20 mouse cellular contexts compared by ENCODE assay signal in genomic region chr16:94044996-94045395, GRCm38 (mm10). TPM values are rescaled to one million over a fixed set of nuclear protein-coding genes. Genes with fewer than 3 reads are reported as not detected.
A peak's percentile ranks its signal among the peaks of the same experiment; 100 is the strongest.
DNase-seq lines count a peak whose midpoint lies in the region; TF ChIP-seq lines count a peak whose summit lies in the region.
"Had no signal": no experiment of that assay in that cellular context is flagged by ENCODE, and none has a peak within 500 bp of the region (broad histone marks: within the 10 kb centered on the region; RNA-seq: fewer than 3 reads in every experiment).

No protein-coding gene starts in this region.

- no peaks in the 10 kb centered on the region for H3K79me2 ChIP-seq in CH12.LX (replicated peaks; ENCODE audit: control insufficient read depth, extremely low read depth, insufficient read depth, poor library complexity, severe bottlenecking)

- 54% methylated on average over 7 of the region's 7 CpGs for WGBS in thymus, adult 2 months

- dilution Hi-C loops in CH12.LX (cut with MboI; ENCODE audit: extremely low pct_ligation_motif_present, extremely low pct_unique_long_range_greater_than_20kb, low sequenced_read_pairs) = no loop called here

- H3K4me2 ChIP-seq in CH12.LX (ENCODE audit: insufficient read depth, low read depth, poor library complexity, severe bottlenecking) = no peak overlapping the region
- H3K4me2 ChIP-seq: heart, embryonic 15.5 days; hindbrain, embryonic 12.5 days; limb, embryonic 12.5 days had no signal

- no peaks in the 10 kb centered on the region for H3K36me3 ChIP-seq in CH12.LX (replicated peaks in 1 of 2; ENCODE audit: control insufficient read depth in 1 of 2, insufficient read depth in 1 of 2, low read length in 1 of 2)
- H3K36me3 ChIP-seq in thymus, adult 2 months (ENCODE audit: control insufficient read depth, insufficient read depth, low read length) = no peaks in the 10 kb centered on the region
- H3K36me3 ChIP-seq: forebrain, embryonic 10.5 days; heart, embryonic 15.5 days; hindbrain, embryonic 12.5 days; limb, embryonic 12.5 days had no signal

- peak; percentile 40 for DNase-seq in embryo, embryonic 10.5 days (ENCODE audit: low spot score)
- DNase-seq in embryo, embryonic 11 days = no peak
- DNase-seq in layer of hippocampus, adult 18-20 months (ENCODE audit: low spot score in 2 of 2) = peak; percentile 25 to 67
- DNase-seq in layer of hippocampus, postnatal 25 days (ENCODE audit: extremely low spot score in 1 of 2, low spot score in 1 of 2) = no peak
- DNase-seq in CH12.LX (ENCODE audit: extremely low read depth) = peak; percentile 44
- peak; percentile 12 to 32 for DNase-seq in layer of hippocampus, postnatal 36 days
- no peak for DNase-seq in kidney, adult 9 months
- DNase-seq in thymus, adult 2 months = no peak
- DNase-seq: cerebellum, adult 11-12 months; kidney, adult 8-10 months; lung, adult 18-20 months; thymus, adult 18-20 months had no signal

- H3K4me3 ChIP-seq in CH12.LX (replicated peaks in 1 of 3; ENCODE audit: low read depth in 2 of 3, low read length in 2 of 3, poor library complexity in 1 of 3) = no peak overlapping the region
- no peak overlapping the region for H3K4me3 ChIP-seq in thymus, adult 2 months (ENCODE audit: control insufficient read depth, insufficient read depth, low read length)
- H3K4me3 ChIP-seq: forebrain, embryonic 10.5 days; heart, embryonic 15.5 days; hindbrain, embryonic 12.5 days; limb, embryonic 12.5 days had no signal

- TF ChIP-seq CTCF in CH12.LX (conservative IDR thresholded peaks at IDR 0.05 in 1 of 2, IDR thresholded peaks at IDR 0.05 in 1 of 2; ENCODE audit: low read depth in 2 of 2, low read length in 2 of 2) = peak in 1 of 2 experiments; percentile 68; a peak in 2 of 4 replicates
- no peak for TF ChIP-seq CTCF in thymus, adult 2 months (IDR thresholded peaks at IDR 0.05; ENCODE audit: borderline replicate concordance, control insufficient read depth, extremely low read depth, insufficient read depth, low read length, poor library complexity)

- H3K9me3 ChIP-seq in CH12.LX (replicated peaks; ENCODE audit: low read length) = no peaks in the 10 kb centered on the region
- H3K9me3 ChIP-seq: forebrain, embryonic 10.5 days; heart, embryonic 15.5 days; hindbrain, embryonic 12.5 days; limb, embryonic 12.5 days had no signal

- TF ChIP-seq RAD21 in CH12.LX (IDR thresholded peaks at IDR 0.05; ENCODE audit: low read depth, low read length) = peak; percentile 69

- no peaks in the 10 kb centered on the region for H3K27me3 ChIP-seq in CH12.LX (replicated peaks)
- H3K27me3 ChIP-seq in thymus, adult 2 months (ENCODE audit: control insufficient read depth, insufficient read depth, low read length) = peaks cover 2% of the 10 kb centered on the region; the same call in 1 of the 2 replicates

- TF ChIP-seq EP300 in CH12.LX (IDR thresholded peaks at IDR 0.05; ENCODE audit: low read length) = no peak

- H3K4me1 ChIP-seq in CH12.LX (ENCODE audit: control insufficient read depth in 1 of 2, insufficient read depth in 2 of 2) = peaks cover 9 to 29% of the 10 kb centered on the region in 2 experiments
- H3K4me1 ChIP-seq in thymus, adult 2 months (replicated peaks; ENCODE audit: control insufficient read depth, insufficient read depth, low read length) = no peaks in the 10 kb centered on the region

- no peak for TF ChIP-seq POLR2A in CH12.LX (IDR thresholded peaks at IDR 0.05; ENCODE audit: low read depth, low read length)
- no peak for TF ChIP-seq POLR2A in thymus, adult 2 months (IDR thresholded peaks at IDR 0.05; ENCODE audit: control insufficient read depth, extremely low read depth, insufficient read depth, low read length, poor library complexity)

- no peak overlapping the region for H3K9ac ChIP-seq in CH12.LX (ENCODE audit: insufficient read depth, low read depth)
- H3K9ac ChIP-seq: heart, embryonic 15.5 days; hindbrain, embryonic 12.5 days; limb, embryonic 12.5 days had no signal

- no peak overlapping the region for H3K27ac ChIP-seq in CH12.LX (ENCODE audit: insufficient read depth, low read depth)
- H3K27ac ChIP-seq in thymus, adult 2 months (ENCODE audit: control insufficient read depth, insufficient read depth, low read length) = no peak overlapping the region
- H3K27ac ChIP-seq: forebrain, embryonic 10.5 days; heart, embryonic 15.5 days; hindbrain, embryonic 12.5 days; limb, embryonic 12.5 days had no signal

- in situ Hi-C loops in CH12.LX (cut with MboI; ENCODE audit: low pct_ligation_motif_present, low pct_unique_long_range_greater_than_20kb, low sequenced_read_pairs) = no loop called here

TF ChIP-seq in CH12.LX, 34 proteins besides CTCF, POLR2A, EP300 and RAD21:
- TF ChIP-seq SMC3 (IDR thresholded peaks at IDR 0.05; ENCODE audit: low read depth, low read length) = peak; percentile 61
- 0 out of 2 replicates have a peak, but pooled peaks have one; percentile 11 for TF ChIP-seq NELFE (IDR thresholded peaks at IDR 0.05; ENCODE audit: low read depth, low read length)
- no peak for TF ChIP-seq PAX5 (IDR thresholded peaks at IDR 0.05; ENCODE audit: low read length)
- TF ChIP-seq MYC (IDR thresholded peaks at IDR 0.05; ENCODE audit: low read depth, low read length) = no peak
- TF ChIP-seq BHLHE40 (IDR thresholded peaks at IDR 0.05; ENCODE audit: low read depth, low read length) = no peak
- no peak for TF ChIP-seq ZMIZ1 (IDR thresholded peaks at IDR 0.05; ENCODE audit: low read depth, low read length)
- TF ChIP-seq MAX (IDR thresholded peaks at IDR 0.05; ENCODE audit: low read length) = no peak; the same call in 1 of the 2 replicates
- no peak for TF ChIP-seq HCFC1 (IDR thresholded peaks at IDR 0.05; ENCODE audit: low read depth, low read length)
- TF ChIP-seq ZNF384 (IDR thresholded peaks at IDR 0.05; ENCODE audit: low read depth, low read length) = no peak
- TF ChIP-seq SIN3A (IDR thresholded peaks at IDR 0.05; ENCODE audit: low read length) = no peak
- TF ChIP-seq JUND (conservative IDR thresholded peaks at IDR 0.05; ENCODE audit: low read depth, low read length) = no peak
- TF ChIP-seq JUN (IDR thresholded peaks at IDR 0.05; ENCODE audit: insufficient read depth, low read depth, low read length) = no peak
- TF ChIP-seq E2F4 (IDR thresholded peaks at IDR 0.05; ENCODE audit: insufficient replicate concordance, low read depth, low read length) = no peak
- no peak for TF ChIP-seq IRF4 (IDR thresholded peaks at IDR 0.05; ENCODE audit: low read depth, low read length)

RNA-seq across cellular contexts. Expression of gene Cldn14, which starts 36.4 kb away (rescaled TPM):
- 1 to 10 TPM in 1 of 2 experiments, under 1 TPM in 1; 0.58 to 1.1 TPM for total RNA-seq in layer of hippocampus, adult 18-20 months (2021)
- 1 to 10 TPM; 3.0 to 4.2 TPM for total RNA-seq in layer of hippocampus, postnatal 25 days (2021)
- 0.25 and 0.38 TPM in 2 replicates for total RNA-seq in CH12.LX (2012; rRNA removed)
- total RNA-seq in CH12.LX (2014; rRNA removed) = 0.15 and 0.39 TPM in 2 replicates
- polyA plus RNA-seq in CH12.LX (2012; ENCODE audit: insufficient read length, low read depth) = 0.21 and 0.71 TPM in 2 replicates
- 1 to 10 TPM; 1.5 TPM for total RNA-seq in layer of hippocampus, postnatal 36 days (2021)
- polyA plus RNA-seq in thymus, adult 2 months (2012; rRNA removed) = 0.26 and 0.46 TPM in 2 replicates
- total RNA-seq: megakaryocyte, adult 5-6 weeks; monocyte, adult 5-6 weeks had no signal
- polyA plus RNA-seq: embryonic facial prominence, embryonic 11.5 days; forebrain, embryonic 10.5 days; heart, embryonic 15.5 days; limb, embryonic 12.5 days; spleen, adult 2 months had no signal

RNA-seq across cellular contexts. Expression of gene Sim2, which starts 39.7 kb away (rescaled TPM):
- total RNA-seq in layer of hippocampus, adult 18-20 months (2021) = under 1 TPM; 0.30 to 0.47 TPM
- under 1 TPM; 0.20 to 0.23 TPM for total RNA-seq in layer of hippocampus, postnatal 25 days (2021)
- total RNA-seq in CH12.LX (2012; rRNA removed) (not detected in 2 replicates), CH12.LX (2014; rRNA removed) (not detected in 2 replicates)
- polyA plus RNA-seq in CH12.LX (2012; ENCODE audit: insufficient read length, low read depth) = not detected in 2 replicates
- total RNA-seq in layer of hippocampus, postnatal 36 days (2021) = under 1 TPM; 0.07 to 0.33 TPM
- polyA plus RNA-seq in thymus, adult 2 months (2012; rRNA removed) = 0.07 and 0.09 TPM in 2 replicates
- total RNA-seq: megakaryocyte, adult 5-6 weeks; monocyte, adult 5-6 weeks had no signal
- polyA plus RNA-seq: spleen, adult 2 months had no signal

Comparison
In these comparisons a context has a peak if more than half of its experiments do, and no peak if none do; other contexts are left out.
1. DNase-seq: peak in embryo, embryonic 10.5 days (single experiment), layer of hippocampus, adult 18-20 months (2 of 2), CH12.LX (single experiment) and layer of hippocampus, postnatal 36 days (2 of 2); none in embryo, embryonic 11 days (single experiment), layer of hippocampus, postnatal 25 days (0 of 2), kidney, adult 9 months (single experiment) and thymus, adult 2 months (single experiment).